Mouse (Mus musculus) megakaryocyte-erythroid progenitor cell, adult 5-6 weeks (primary cell): ENCODE measurements around the gene Sele. TPM values are rescaled to one million over a fixed set of nuclear protein-coding genes. Genes with fewer than 3 reads are reported as not detected.

Experiments used
- total RNA-seq, 2 experiments: library from RNA; stranded (forward) in 1 of 2; stranded (reverse) in 1 of 2; fragments of 200-1000, 215-1000 nt in 1 of 2; fragments of >200 nt in 1 of 2; fragmentation: Nextera tagmentation in 1 of 2; gene quantifications; 2 replicates each; pipeline ENCODE4 v1.2.3; 2014 to 2017

Gene Sele
- total RNA-seq, 2 experiments from 2014 or later, result not detected

Other genes starting within 250 kb of the Sele start
- gene Scyl3, start 119.1 kb upstream of the Sele start, total RNA-seq (2014; fragmentation: Nextera tagmentation), result 43.0 and 44.3 TPM in 2 replicates
- 15.6 and 21.0 TPM in 2 replicates for gene Scyl3, start 119.1 kb upstream of the Sele start, total RNA-seq (2017)
- 23.0 and 26.0 TPM in 2 replicates for gene BC055324, start 53.4 kb upstream of the Sele start, total RNA-seq (2014; fragmentation: Nextera tagmentation)
- gene BC055324, start 53.4 kb upstream of the Sele start, total RNA-seq (2017), result 26.9 and 32.6 TPM in 2 replicates
- 3.9 and 5.7 TPM in 2 replicates for gene Mettl18, start 53.3 kb upstream of the Sele start, total RNA-seq (2014; fragmentation: Nextera tagmentation)
- 7.6 and 14.9 TPM in 2 replicates for gene Mettl18, start 53.3 kb upstream of the Sele start, total RNA-seq (2017)
- 5.4 and 8.0 TPM in 2 replicates for gene Sell, start 13.7 kb downstream of the Sele start, total RNA-seq (2014; fragmentation: Nextera tagmentation)
- gene Sell, start 13.7 kb downstream of the Sele start, total RNA-seq (2017), result 15.1 and 20.2 TPM in 2 replicates
- 0.98 TPM in 1 of 2 replicates, not detected in the other for gene Selp, start 67.0 kb downstream of the Sele start, total RNA-seq (2014; fragmentation: Nextera tagmentation)
- 0.04 and 0.38 TPM in 2 replicates for gene Selp, start 67.0 kb downstream of the Sele start, total RNA-seq (2017)
- gene F5, start 103.6 kb downstream of the Sele start, total RNA-seq (2014; fragmentation: Nextera tagmentation), result 0.94 TPM in 1 of 2 replicates, not detected in the other
- gene F5, start 103.6 kb downstream of the Sele start, total RNA-seq (2017), result 0.42 and 0.46 TPM in 2 replicates
- gene Slc19a2, start 200.8 kb downstream of the Sele start, total RNA-seq (2014; fragmentation: Nextera tagmentation), result 11.2 and 12.1 TPM in 2 replicates
- 7.7 and 9.4 TPM in 2 replicates for gene Slc19a2, start 200.8 kb downstream of the Sele start, total RNA-seq (2017)
- 12.6 and 14.9 TPM in 2 replicates for gene Ccdc181, start 227.4 kb downstream of the Sele start, total RNA-seq (2014; fragmentation: Nextera tagmentation)
- gene Ccdc181, start 227.4 kb downstream of the Sele start, total RNA-seq (2017), result 25.6 and 38.2 TPM in 2 replicates